Mouse (Mus musculus) inflammation-experienced regulatory T-cells (primary cell): ENCODE measurements around the gene Neurl1b. TPM values are rescaled to one million over a fixed set of nuclear protein-coding genes. Genes with fewer than 3 reads are reported as not detected.

Experiments used
- polyA plus RNA-seq, 2 experiments: library from polyadenylated mRNA; unstranded; fragments of 100-300 nt; shearing (Covaris generic); gene quantifications; one replicate each; pipeline ENCODE4 v1.2.1; 2017

Neurl1b gene
- polyA plus RNA-seq = 1 to 10 TPM in 1 of 2 experiments, under 1 TPM in 1; 0.10 to 1.7 TPM

GRCm38 (mm10) chr17:26414523-26415354 lies at the start of gene Neurl1b:
TSS of gene Neurl1b (plus strand) at chr17:26414829.

Other genes starting within 250 kb of the Neurl1b start
- gene Pdia2, start 215.7 kb upstream of the Neurl1b start, polyA plus RNA-seq = 1 to 10 TPM in 1 of 2 experiments, not detected in 1; 1.7 TPM
- gene Rgs11, start 211.9 kb upstream of the Neurl1b start, polyA plus RNA-seq = 10 to 100 TPM; 10.1 to 13.5 TPM
- gene Arhgdig, start 207.0 kb upstream of the Neurl1b start, polyA plus RNA-seq = under 1 TPM in 1 of 2 experiments, not detected in 1; 0.20 TPM
- 10 to 100 TPM; 17.1 to 25.9 TPM for gene Fam234a, start 170.6 kb upstream of the Neurl1b start, polyA plus RNA-seq
- 100 to 1,000 TPM in 1 of 2 experiments, 10 to 100 TPM in 1; 91.3 to 149 TPM for gene Luc7l, start 161.9 kb upstream of the Neurl1b start, polyA plus RNA-seq
- gene Ergic1, start 146.7 kb downstream of the Neurl1b start, polyA plus RNA-seq = 100 to 1,000 TPM in 1 of 2 experiments, 10 to 100 TPM in 1; 55.3 to 127 TPM
- 100 to 1,000 TPM; 239 to 360 TPM for gene Dusp1, start 147.3 kb downstream of the Neurl1b start, polyA plus RNA-seq
- 100 to 1,000 TPM; 311 to 385 TPM for gene Atp6v0e, start 248.4 kb downstream of the Neurl1b start, polyA plus RNA-seq